Mouse (Mus musculus) embryonic facial prominence, embryonic 10.5 days (tissue): Measurements from ENCODE around the gene Arhgap24. TPM values are rescaled to one million over a fixed set of nuclear protein-coding genes. Genes with fewer than 3 reads are reported as not detected.

Source experiments
- DNase-seq: peaks from one replicate; pipeline ENCODE4 v3.0.0-alpha.2; 2017; ENCODE audit warnings: low spot score
- H3K27ac ChIP-seq: fragments of 300-500 bp; sonication (generic); replicated peaks from 2 replicates; pipeline ENCODE4 v1.5.1; 2016; ENCODE audit warnings: mild to moderate bottlenecking
- H3K27me3 ChIP-seq: fragments of 300-500 bp; sonication (generic); replicated peaks from 2 replicates; pipeline ENCODE4 v1.6.1; 2016; ENCODE audit warnings: low read depth, mild to moderate bottlenecking; ENCODE audit not compliant: poor library complexity, severe bottlenecking
- H3K36me3 ChIP-seq: fragments of 300-500 bp; sonication (generic); replicated peaks from 2 replicates; pipeline ENCODE4 v1.6.1; 2016; ENCODE audit warnings: mild to moderate bottlenecking, moderate library complexity
- H3K4me1 ChIP-seq: fragments of 300-500 bp; sonication (generic); 2 replicates; pipeline ENCODE4 v1.6.1; 2016
- H3K4me3 ChIP-seq: fragments of 300-500 bp; sonication (generic); 2 replicates; pipeline ENCODE4 v1.5.1; 2016; ENCODE audit warnings: mild to moderate bottlenecking, moderate library complexity
- H3K9me3 ChIP-seq: fragments of 300-500 bp; sonication (generic); 2 replicates; pipeline ENCODE4 v1.6.1; 2016; ENCODE audit warnings: mild to moderate bottlenecking
- WGBS: fragments of 180-500 bp; shearing (Covaris S2); methylation state at CpG from one replicate; pipeline ENCODE4 v1.1.7; 2016; 5-methylcytosine and 5-hydroxymethylcytosine counted together
- polyA plus RNA-seq: library from polyadenylated mRNA; unstranded; fragments of >200 nt; fragmentation: Nextera tagmentation; extraction: Ambion mirVana; gene quantifications from 2 replicates; pipeline ENCODE4 v1.2.1, GENCODE M21; 2016

The Arhgap24 gene
- polyA plus RNA-seq, 1 experiment from 2014 or later, result 8.4 TPM

- Histone ChIP-seq H3K27me3 (no peaks in the 10 kb centered on the region), H3K9me3 (no peaks in the 10 kb centered on the region), H3K36me3 (no peaks in the 10 kb centered on the region), H3K4me1 (peaks cover 10% of the 10 kb centered on the region), H3K4me3 (no peak overlapping the region), H3K27ac (no peak overlapping the region)
- DNase-seq, result no peak
- 86% methylated on average over 6 of the region's 6 CpGs for WGBS
These were observed 321.6 kb downstream of the Arhgap24 start for GRCm38 (mm10) chr5:102802833-102803232.

GRCm38 (mm10) chr5:102803675-102804074, 322.5 kb downstream of the Arhgap24 start:
- peaks cover 10% of the 10 kb centered on the region for H3K4me1 ChIP-seq
- WGBS, result 45% methylated on average over 4 of the region's 4 CpGs
- H3K36me3 ChIP-seq, result no peaks in the 10 kb centered on the region
- H3K4me3 ChIP-seq, result no peak overlapping the region
- H3K27me3 ChIP-seq, result no peaks in the 10 kb centered on the region
- no peaks in the 10 kb centered on the region for H3K9me3 ChIP-seq
- DNase-seq, result no peak
- no peak overlapping the region for H3K27ac ChIP-seq

GRCm38 (mm10) chr5:102807518-102807917, 326.3 kb downstream of the Arhgap24 start:
- Histone ChIP-seq H3K4me3 (no peak overlapping the region), H3K9me3 (no peaks in the 10 kb centered on the region), H3K36me3 (no peaks in the 10 kb centered on the region), H3K27ac (no peak overlapping the region), H3K27me3 (no peaks in the 10 kb centered on the region), H3K4me1 (peaks cover 10% of the 10 kb centered on the region)
- DNase-seq, result no peak

GRCm38 (mm10) chr5:102810366-102810957, 329.3 kb downstream of the Arhgap24 start:
- H3K36me3 ChIP-seq, result no peaks in the 10 kb centered on the region
- H3K27me3 ChIP-seq, result no peaks in the 10 kb centered on the region
- no peaks in the 10 kb centered on the region for H3K4me1 ChIP-seq
- DNase-seq, result no peak
- no peaks in the 10 kb centered on the region for H3K9me3 ChIP-seq
- 83% methylated on average over 7 of the region's 7 CpGs for WGBS
- no peak overlapping the region for H3K4me3 ChIP-seq
- no peak overlapping the region for H3K27ac ChIP-seq

GRCm38 (mm10) chr5:102813271-102813670, 332.1 kb downstream of the Arhgap24 start:
- Histone ChIP-seq H3K27ac (no peak overlapping the region), H3K4me1 (no peaks in the 10 kb centered on the region), H3K36me3 (no peaks in the 10 kb centered on the region), H3K9me3 (no peaks in the 10 kb centered on the region), H3K27me3 (no peaks in the 10 kb centered on the region), H3K4me3 (no peak overlapping the region)
- no peak for DNase-seq
- WGBS, result 83% methylated on average over 3 of the region's 3 CpGs

GRCm38 (mm10) chr5:102817641-102818040, 336.4 kb downstream of the Arhgap24 start:
- no peak for DNase-seq
- Histone ChIP-seq H3K36me3 (no peaks in the 10 kb centered on the region), H3K27me3 (no peaks in the 10 kb centered on the region), H3K9me3 (no peaks in the 10 kb centered on the region), H3K4me1 (no peaks in the 10 kb centered on the region), H3K27ac (no peak overlapping the region), H3K4me3 (no peak overlapping the region)
- WGBS, result 82% methylated on average over 7 of the region's 7 CpGs

GRCm38 (mm10) chr5:102825538-102825937, 344.3 kb downstream of the Arhgap24 start:
- no peaks in the 10 kb centered on the region for H3K4me1 ChIP-seq
- H3K9me3 ChIP-seq, result no peaks in the 10 kb centered on the region
- H3K27me3 ChIP-seq, result no peaks in the 10 kb centered on the region
- H3K27ac ChIP-seq, result no peak overlapping the region
- H3K36me3 ChIP-seq, result no peaks in the 10 kb centered on the region
- no peak overlapping the region for H3K4me3 ChIP-seq
- no peak for DNase-seq
- 88% methylated on average over 8 of the region's 8 CpGs for WGBS

GRCm38 (mm10) chr5:102839071-102839470, 357.9 kb downstream of the Arhgap24 start:
- Histone ChIP-seq H3K27me3 (no peaks in the 10 kb centered on the region), H3K36me3 (no peaks in the 10 kb centered on the region), H3K4me1 (peaks cover 2% of the 10 kb centered on the region), H3K27ac (no peak overlapping the region), H3K4me3 (no peak overlapping the region), H3K9me3 (no peaks in the 10 kb centered on the region)
- DNase-seq, result no peak
- 80% methylated on average over 4 of the region's 4 CpGs for WGBS

GRCm38 (mm10) chr5:102843934-102844709, 362.9 kb downstream of the Arhgap24 start:
- H3K9me3 ChIP-seq, result no peaks in the 10 kb centered on the region
- no peak overlapping the region for H3K27ac ChIP-seq
- DNase-seq, result no peak
- H3K27me3 ChIP-seq, result peaks cover 18% of the 10 kb centered on the region
- H3K4me1 ChIP-seq, result peaks cover 25% of the 10 kb centered on the region
- 38% methylated on average over 5 of the region's 5 CpGs for WGBS
- no peaks in the 10 kb centered on the region for H3K36me3 ChIP-seq
- no peak overlapping the region for H3K4me3 ChIP-seq

- WGBS, result 1% methylated on average over 21 of the region's 21 CpGs
- peaks cover 18% of the 10 kb centered on the region for H3K27me3 ChIP-seq
- H3K27ac ChIP-seq, result peak overlapping the region; percentile 20
- H3K4me3 ChIP-seq, result peak overlapping the region; percentile 56
- H3K9me3 ChIP-seq, result no peaks in the 10 kb centered on the region
- H3K4me1 ChIP-seq, result peaks cover 25% of the 10 kb centered on the region
- DNase-seq, result peak; percentile 77
- no peaks in the 10 kb centered on the region for H3K36me3 ChIP-seq
These were observed 363.8 kb downstream of the Arhgap24 start for GRCm38 (mm10) chr5:102844731-102845598.

- Histone ChIP-seq H3K27ac (no peak overlapping the region), H3K4me1 (peaks cover 25% of the 10 kb centered on the region), H3K9me3 (no peaks in the 10 kb centered on the region), H3K36me3 (no peaks in the 10 kb centered on the region), H3K27me3 (peaks cover 18% of the 10 kb centered on the region), H3K4me3 (peak overlapping the region; percentile 56)
- DNase-seq, result no peak
- WGBS, result 12% methylated on average over 11 of the region's 11 CpGs
These were observed 364.6 kb downstream of the Arhgap24 start for GRCm38 (mm10) chr5:102845800-102846199.

- H3K9me3 ChIP-seq, result no peaks in the 10 kb centered on the region
- no peaks in the 10 kb centered on the region for H3K36me3 ChIP-seq
- no peak overlapping the region for H3K27ac ChIP-seq
- H3K4me1 ChIP-seq, result peaks cover 25% of the 10 kb centered on the region
- H3K27me3 ChIP-seq, result peaks cover 18% of the 10 kb centered on the region
- no peak overlapping the region for H3K4me3 ChIP-seq
- no peak for DNase-seq
- 68% methylated on average over 4 of the region's 4 CpGs for WGBS
These were observed 366.7 kb downstream of the Arhgap24 start for GRCm38 (mm10) chr5:102847859-102848258.
